Comparison of ENCODE assay signal across 7 mouse cellular contexts in the genomic region with DNA sequence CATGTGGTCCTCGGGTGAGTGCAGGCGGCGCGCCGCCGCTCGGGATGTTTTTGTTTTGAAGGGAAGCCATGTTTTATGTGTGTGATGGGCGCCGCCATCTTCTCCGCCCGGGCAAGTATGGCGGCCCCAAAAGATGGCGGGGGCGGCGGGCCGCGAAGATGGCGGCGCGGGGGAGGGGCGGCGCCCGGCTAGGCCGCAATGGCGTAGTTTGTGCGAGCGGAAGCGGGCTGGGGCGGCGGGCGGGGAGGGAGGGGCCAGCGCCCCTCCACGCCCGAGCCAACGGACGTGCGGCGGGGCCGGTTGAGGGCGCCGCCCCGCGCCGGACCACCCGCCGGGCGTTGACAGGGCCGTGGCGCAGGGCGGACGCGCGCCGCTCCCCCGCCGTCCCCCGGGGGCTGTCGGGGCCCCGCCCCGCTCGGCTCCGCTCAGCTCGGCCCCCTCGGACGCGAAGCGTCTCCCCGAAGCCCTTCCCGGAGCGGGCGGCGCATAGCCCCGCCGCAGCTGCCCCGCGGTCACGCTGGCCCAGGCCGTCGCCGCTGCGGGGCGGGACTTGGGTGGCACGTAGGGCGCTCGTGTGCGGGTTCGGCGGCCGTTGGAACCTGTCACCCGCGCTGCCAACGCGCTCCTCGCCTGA. TPM values are rescaled to one million over a fixed set of nuclear protein-coding genes. Genes with fewer than 3 reads are reported as not detected.
DNase-seq lines count a peak whose midpoint lies in the region; ATAC-seq lines count a peak whose summit lies in the region.

No protein-coding gene starts in this region.

- H3K36me3 ChIP-seq in limb, embryonic 12.5 days = no peaks in the 10 kb centered on the region
- no peaks in the 10 kb centered on the region for H3K36me3 ChIP-seq in midbrain, embryonic 14.5 days (ENCODE audit: control insufficient read depth, insufficient read depth, low read length)

- peak overlapping the region; percentile 99 for H3K4me3 ChIP-seq in limb, embryonic 12.5 days (replicated peaks)
- peak overlapping the region; percentile 98 for H3K4me3 ChIP-seq in midbrain, embryonic 14.5 days (replicated peaks; ENCODE audit: low read depth, low read length)

- DNase-seq in adrenal gland, postnatal 10 days = peak; percentile 91
- peak; percentile 83 for DNase-seq in embryo, embryonic 9.5 days (ENCODE audit: extremely low spot score)
- peak; percentile 72 for DNase-seq in kidney, adult 11 months
- DNase-seq in midbrain, embryonic 14.5 days = peak; percentile 94
- peak; percentile 73 for DNase-seq in spleen, adult 12 weeks (ENCODE audit: low spot score)

- H3K9ac ChIP-seq in limb, embryonic 12.5 days (replicated peaks) = peak overlapping the region; percentile 94
- peak overlapping the region; percentile 93 for H3K9ac ChIP-seq in midbrain, embryonic 14.5 days (replicated peaks; ENCODE audit: low read length)

- whole genome bisulfite sequencing in limb, embryonic 12.5 days = under 1% methylated on average over 79 of the region's 94 CpGs
- WGBS in midbrain, embryonic 14.5 days = under 1% methylated on average over 75 of the region's 94 CpGs

- peaks cover 31% of the 10 kb centered on the region for H3K4me1 ChIP-seq in limb, embryonic 12.5 days (replicated peaks)
- peaks cover 39% of the 10 kb centered on the region for H3K4me1 ChIP-seq in midbrain, embryonic 14.5 days (ENCODE audit: control insufficient read depth, insufficient read depth, low read length)

- no peaks in the 10 kb centered on the region for H3K9me3 ChIP-seq in limb, embryonic 12.5 days
- H3K9me3 ChIP-seq in midbrain, embryonic 14.5 days (ENCODE audit: control insufficient read depth, low read length) = no peaks in the 10 kb centered on the region

- peak overlapping the region; percentile 99 for H3K27ac ChIP-seq in limb, embryonic 12.5 days
- H3K27ac ChIP-seq in midbrain, embryonic 14.5 days (replicated peaks; ENCODE audit: low read depth, low read length) = peak overlapping the region; percentile 97

- H3K4me2 ChIP-seq in limb, embryonic 12.5 days = peak overlapping the region; percentile 80
- H3K4me2 ChIP-seq in midbrain, embryonic 14.5 days (ENCODE audit: low read length) = peak overlapping the region; percentile 61

- ATAC-seq in granulocyte monocyte progenitor cell, adult 5-6 weeks (replicated peaks; ENCODE audit: poor library complexity, severe bottlenecking) = peak; percentile 30
- peak; percentile 60 for ATAC-seq in limb, embryonic 12.5 days (ENCODE audit: insufficient number of reproducible peaks, insufficient read depth, low FRiP score, low TSS enrichment, low read depth)
- peak; percentile 64 for ATAC-seq in midbrain, embryonic 14.5 days (ENCODE audit: low FRiP score, low TSS enrichment)

- no peaks in the 10 kb centered on the region for H3K27me3 ChIP-seq in limb, embryonic 12.5 days
- no peaks in the 10 kb centered on the region for H3K27me3 ChIP-seq in midbrain, embryonic 14.5 days (ENCODE audit: control insufficient read depth, insufficient read depth, low read length)

RNA-seq across cellular contexts. Expression of a gene that starts 1.4 kb away (rescaled TPM):
- total RNA-seq in adrenal gland, postnatal 10 days (2021) = 10 to 100 TPM; 59.8 to 66.4 TPM
- 61.2 and 69.7 TPM in 2 replicates for total RNA-seq in granulocyte monocyte progenitor cell, adult 5-6 weeks (2014; fragmentation: Nextera tagmentation)
- total RNA-seq in granulocyte monocyte progenitor cell, adult 5-6 weeks (2017) = 54.0 and 54.6 TPM in 2 replicates
- polyA plus RNA-seq in limb, embryonic 12.5 days (2016; fragmentation: Nextera tagmentation; extraction: Ambion mirVana) = 23.8 and 24.0 TPM in 2 replicates
- 15.1 and 16.6 TPM in 2 replicates for polyA plus RNA-seq in midbrain, embryonic 14.5 days (2014; fragmentation: Nextera tagmentation; extraction: Ambion mirVana)

RNA-seq across cellular contexts. Expression of a gene that starts 41.5 kb away (rescaled TPM):
- 1 to 10 TPM; 8.4 to 9.0 TPM for total RNA-seq in adrenal gland, postnatal 10 days (2021)
- total RNA-seq in granulocyte monocyte progenitor cell, adult 5-6 weeks (2014; fragmentation: Nextera tagmentation) = 0.34 and 2.9 TPM in 2 replicates
- total RNA-seq in granulocyte monocyte progenitor cell, adult 5-6 weeks (2017) = 0.39 and 2.9 TPM in 2 replicates
- polyA plus RNA-seq in limb, embryonic 12.5 days (2016; fragmentation: Nextera tagmentation; extraction: Ambion mirVana) = 11.5 and 15.2 TPM in 2 replicates
- polyA plus RNA-seq in midbrain, embryonic 14.5 days (2014; fragmentation: Nextera tagmentation; extraction: Ambion mirVana) = 19.9 and 20.0 TPM in 2 replicates

RNA-seq across cellular contexts. Expression of a gene that starts 41.7 kb away (rescaled TPM):
- total RNA-seq in adrenal gland, postnatal 10 days (2021) = 100 to 1,000 TPM in 1 of 2 experiments, 10 to 100 TPM in 1; 49.1 to 181 TPM
- total RNA-seq in granulocyte monocyte progenitor cell, adult 5-6 weeks (2014; fragmentation: Nextera tagmentation) = 8.6 and 10.8 TPM in 2 replicates
- 2.4 and 5.2 TPM in 2 replicates for total RNA-seq in granulocyte monocyte progenitor cell, adult 5-6 weeks (2017)
- 15.5 and 18.0 TPM in 2 replicates for polyA plus RNA-seq in limb, embryonic 12.5 days (2016; fragmentation: Nextera tagmentation; extraction: Ambion mirVana)
- 10.9 and 11.1 TPM in 2 replicates for polyA plus RNA-seq in midbrain, embryonic 14.5 days (2014; fragmentation: Nextera tagmentation; extraction: Ambion mirVana)

Comparison
In these comparisons a context has a peak if more than half of its experiments do, and no peak if none do; other contexts are left out.
1. Peak in every context shown above with its lines: DNase-seq, ATAC-seq, H3K4me3 ChIP-seq and H3K27ac ChIP-seq.
2. RNA of a gene that starts 41.7 kb away (total RNA-seq): 49.1 to 181 TPM in adrenal gland, postnatal 10 days; 2.4 to 10.8 TPM in granulocyte monocyte progenitor cell, adult 5-6 weeks; every median in the first group is over 4 times any median in the second.